Mouse (Mus musculus): ENCODE results near the gene Pamr1.

Gene Pamr1

DNA sequence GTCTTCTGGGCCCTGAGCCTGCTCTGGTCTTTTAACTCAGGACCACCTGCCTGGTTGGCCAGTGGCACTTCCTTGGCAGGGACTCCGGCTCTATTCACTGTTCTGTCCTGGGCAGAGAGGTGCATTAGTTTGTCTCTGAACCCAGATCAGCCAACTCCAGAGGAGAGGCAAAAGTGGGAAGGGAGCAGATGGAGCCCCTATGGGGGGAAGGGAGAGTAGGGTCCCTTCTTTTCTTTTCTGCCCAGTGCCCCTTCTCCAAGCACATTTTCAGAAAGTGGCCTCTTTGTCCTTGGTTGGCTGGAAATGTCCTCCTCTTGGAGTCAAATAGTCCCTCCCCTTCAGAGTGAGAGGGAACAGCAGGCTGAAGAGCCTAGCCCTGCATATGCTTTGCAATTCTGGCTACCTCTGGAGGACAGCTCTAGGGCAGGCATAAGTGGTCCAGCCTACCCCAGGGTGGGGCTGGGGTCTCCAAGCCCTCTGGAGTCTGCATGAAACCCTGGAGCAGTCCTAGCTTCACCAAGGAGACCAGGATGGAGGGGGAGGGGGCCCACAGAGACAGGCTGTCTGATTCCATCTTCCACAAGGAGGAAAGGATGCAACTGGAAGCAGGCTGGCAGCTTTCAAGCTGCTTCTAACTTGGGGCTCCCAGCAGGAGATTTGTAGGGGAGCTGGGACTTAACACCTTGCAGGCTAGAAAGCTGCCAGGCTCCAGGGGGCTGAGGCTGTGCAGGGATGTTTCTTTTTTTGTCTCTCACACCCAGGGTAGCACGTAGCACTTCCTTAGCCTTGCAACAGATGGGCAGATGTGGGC, 49.3 kb downstream of the Pamr1 start:
- DNase-seq: peak; percentile 19 to 45

DNA sequence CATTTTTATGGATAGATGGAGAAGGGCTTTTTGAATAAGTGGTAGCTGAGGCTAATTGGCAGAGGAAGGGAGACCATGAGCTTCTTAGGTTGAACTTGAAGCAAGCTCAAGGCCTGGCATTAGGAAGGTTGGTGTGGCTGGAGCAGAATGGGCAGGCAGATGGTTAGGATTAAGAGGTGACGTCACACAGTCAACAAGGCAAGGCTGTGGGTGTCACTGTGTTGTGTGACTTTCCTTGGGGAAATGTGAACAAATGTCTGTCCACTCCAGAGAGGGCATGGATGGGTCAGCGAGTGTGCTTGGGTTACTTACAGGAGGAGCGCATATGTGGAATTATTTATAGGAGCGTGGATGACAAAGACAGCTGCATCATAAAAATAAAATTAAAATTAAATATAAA, 50.7 kb downstream of the Pamr1 start:
- no peak for DNase-seq

DNA sequence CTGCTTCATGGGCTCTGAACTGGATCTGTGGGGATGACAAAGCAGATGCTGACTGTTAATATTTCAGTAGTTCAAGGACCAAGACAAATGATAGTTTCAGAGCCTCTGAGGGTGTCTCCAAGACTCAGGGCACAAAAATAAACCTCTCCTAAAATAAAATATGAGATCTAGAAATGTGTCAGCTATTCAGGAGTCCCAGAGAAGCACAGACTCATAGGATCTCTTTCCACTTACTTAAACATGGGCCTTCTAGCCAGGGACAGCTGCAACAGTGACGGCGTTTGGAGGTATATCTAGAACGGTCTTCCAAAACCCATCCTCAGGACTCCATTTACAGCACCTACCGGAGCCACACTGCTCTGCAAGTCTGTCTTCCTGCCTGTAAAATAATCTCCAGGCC, 60.7 kb downstream of the Pamr1 start:
- DNase-seq: no peak

DNA sequence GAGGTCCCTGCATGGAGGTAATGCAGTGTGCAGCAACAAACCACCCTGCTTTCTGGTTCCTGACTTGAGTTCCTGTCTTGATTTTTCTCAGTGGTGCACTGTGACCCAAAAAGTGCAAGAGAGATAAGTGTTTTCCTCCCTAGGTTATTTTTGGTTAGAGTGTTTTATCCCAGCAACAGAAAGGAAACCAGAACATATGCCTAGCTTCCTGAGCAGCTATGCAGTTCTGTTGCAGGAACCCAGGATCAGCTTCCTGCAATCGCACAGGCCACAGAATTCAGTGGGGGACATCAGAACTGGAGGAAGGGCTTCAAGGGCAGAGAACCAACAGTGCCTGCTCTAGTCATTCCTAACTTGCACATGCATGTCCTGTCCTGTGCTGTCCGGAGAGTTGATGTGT, 66.8 kb downstream of the Pamr1 start:
- no peak for DNase-seq

DNA sequence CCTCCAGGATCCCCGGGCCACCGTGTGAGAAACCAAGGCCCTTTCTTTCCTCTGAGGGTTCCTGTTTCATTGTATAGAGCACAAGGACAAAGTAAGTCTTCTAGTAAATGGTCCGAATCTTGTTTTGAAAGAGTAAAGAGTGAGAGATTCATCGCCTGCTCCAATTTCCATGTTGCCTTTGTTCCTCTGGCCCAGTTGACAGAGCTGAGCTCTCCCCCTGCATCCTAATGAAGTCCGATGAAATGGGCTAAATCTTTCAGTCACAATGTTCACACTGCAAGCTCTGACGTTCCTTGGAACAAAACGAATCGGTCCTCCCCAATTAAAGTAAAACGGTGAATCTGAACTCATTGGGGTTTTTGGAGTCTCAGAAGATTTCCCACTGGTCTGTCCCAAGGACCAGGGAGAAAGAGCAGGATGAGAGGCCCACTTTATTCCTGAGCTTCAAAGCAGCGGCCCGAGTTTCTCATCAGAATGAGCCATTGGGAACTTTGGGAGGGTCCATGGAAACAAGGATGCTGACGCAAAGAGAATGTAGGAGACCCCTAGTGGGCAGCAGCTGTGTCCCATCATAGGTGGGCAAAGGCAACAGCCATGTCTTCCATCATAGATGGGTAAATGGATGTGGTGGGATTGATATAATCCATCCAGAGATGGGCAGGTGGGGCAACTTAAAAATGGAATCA, 71.1 kb downstream of the Pamr1 start:
- DNase-seq: no peak

DNA sequence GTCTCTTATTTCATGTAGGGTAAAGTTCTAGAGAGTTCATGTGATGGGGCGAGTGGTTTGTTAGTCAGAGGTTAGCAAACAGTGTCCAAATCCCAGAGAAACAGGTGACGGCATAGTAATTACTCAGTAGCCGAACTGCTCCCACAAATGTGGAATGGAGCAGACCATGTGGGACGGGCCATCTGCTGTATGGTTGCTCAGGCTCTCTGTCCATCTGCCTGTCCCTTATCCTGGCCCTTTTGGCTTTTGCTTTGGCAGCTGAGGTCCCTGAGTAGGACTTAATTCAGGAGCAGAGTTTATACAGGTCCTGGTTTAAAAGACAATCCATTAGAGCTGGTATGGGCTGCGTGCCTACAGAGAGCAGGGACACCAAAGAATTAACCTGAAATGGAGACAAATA, 72.4 kb downstream of the Pamr1 start:
- DNase-seq: peak in 1 of 2 experiments; percentile 11

DNA sequence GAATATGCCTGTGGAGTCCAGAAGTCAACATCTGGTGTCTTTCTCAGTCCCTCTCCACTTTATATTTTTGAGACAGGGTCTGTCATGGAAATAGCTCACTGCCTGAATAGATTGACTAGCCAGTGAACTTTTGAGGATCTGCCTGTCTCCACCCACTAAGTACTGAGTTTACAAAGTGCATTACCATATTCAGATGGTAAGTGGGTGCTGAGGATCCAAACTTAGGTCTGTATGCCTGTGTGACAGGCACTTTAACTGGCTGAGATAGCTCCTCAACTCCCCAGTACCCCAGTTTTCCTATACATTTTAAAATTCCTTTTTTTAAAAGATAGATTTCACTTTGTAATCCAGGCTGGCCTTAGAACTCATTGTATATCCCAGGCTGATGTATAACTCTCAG, 73.1 kb downstream of the Pamr1 start:
- no peak for DNase-seq

DNA sequence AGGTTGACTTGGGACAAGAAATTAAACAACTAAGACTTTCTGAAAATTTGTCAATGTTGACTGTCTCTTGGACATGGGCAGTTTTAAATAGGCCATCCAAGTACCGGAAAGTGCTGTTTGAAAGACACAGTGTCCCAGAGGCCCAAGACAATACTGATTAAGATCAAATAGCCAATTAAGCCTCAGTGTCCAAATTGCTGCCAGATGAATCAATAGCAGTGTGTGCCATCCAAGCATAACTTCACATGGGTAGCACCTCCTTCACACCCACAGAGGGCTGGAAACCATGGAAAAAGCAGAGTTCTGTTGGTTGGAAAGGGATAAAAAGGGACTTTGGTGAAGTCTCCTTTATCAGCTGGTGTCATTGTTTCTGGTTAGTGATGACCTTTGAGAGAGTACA, 74.7 kb downstream of the Pamr1 start:
- no peak for DNase-seq

DNA sequence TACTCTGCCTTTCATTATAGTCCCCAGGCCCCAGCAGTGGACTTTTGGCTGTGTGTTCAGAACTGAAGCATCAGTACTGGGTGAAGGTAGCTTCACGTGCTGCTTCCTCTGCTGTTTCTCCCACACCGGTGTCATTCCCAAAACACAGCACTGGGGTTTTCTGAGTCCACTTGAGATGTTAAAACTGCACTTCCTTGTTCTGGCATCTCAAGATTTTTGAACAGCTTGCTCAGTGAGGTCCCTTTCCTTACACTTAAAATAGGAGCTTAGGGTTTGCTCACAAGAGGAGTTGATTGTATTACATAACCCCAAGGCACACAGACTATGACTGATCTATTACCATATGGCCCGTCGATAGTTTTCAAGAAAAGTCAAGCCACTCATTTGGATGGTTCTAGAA, 82.5 kb downstream of the Pamr1 start:
- DNase-seq: no peak

DNA sequence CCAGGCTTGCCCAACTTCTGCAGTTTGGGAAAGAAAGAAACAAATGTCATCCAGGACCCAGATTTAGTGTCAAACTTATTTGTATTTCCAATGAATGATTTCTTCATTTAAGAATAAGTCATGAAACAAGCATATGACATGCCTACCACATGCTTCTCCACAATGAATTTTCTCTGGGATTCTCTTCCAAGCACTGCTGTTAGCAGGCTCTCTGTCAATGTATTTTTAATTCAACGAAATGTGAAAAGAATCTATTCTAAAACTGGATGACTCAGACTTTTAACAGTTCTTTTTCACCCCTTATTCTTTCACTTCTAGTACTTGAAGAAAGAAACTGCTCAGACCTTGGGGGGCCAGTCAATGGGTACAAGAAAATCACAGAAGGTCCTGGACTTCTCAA, 84.2 kb downstream of the Pamr1 start:
- DNase-seq: no peak

DNA sequence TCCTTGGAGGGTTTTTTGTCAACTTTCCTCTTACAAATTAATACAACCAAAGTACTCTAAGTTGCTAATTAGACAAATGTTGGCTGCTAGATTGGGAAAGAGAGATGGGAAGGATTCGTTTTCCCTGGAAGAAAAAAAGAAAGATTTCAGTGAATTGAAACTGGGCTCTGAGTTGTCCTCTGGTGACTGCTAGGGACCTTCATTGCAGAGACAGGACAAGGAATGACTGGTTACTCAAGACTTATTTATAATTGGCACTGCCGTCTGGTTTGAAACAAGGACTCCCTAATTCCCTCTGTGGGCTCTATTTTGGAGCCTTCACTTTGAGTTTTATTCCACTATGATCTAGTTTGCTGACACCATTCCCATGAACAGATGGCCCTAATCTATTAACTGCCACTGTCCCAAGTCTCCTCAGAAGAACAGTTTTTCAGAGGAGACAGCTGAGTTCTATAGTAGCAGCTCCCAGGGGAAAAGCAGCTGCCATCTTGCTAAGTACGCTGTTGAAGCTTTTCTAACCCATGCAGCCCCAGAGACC, 85.8 kb downstream of the Pamr1 start:
- DNase-seq: no peak

DNA sequence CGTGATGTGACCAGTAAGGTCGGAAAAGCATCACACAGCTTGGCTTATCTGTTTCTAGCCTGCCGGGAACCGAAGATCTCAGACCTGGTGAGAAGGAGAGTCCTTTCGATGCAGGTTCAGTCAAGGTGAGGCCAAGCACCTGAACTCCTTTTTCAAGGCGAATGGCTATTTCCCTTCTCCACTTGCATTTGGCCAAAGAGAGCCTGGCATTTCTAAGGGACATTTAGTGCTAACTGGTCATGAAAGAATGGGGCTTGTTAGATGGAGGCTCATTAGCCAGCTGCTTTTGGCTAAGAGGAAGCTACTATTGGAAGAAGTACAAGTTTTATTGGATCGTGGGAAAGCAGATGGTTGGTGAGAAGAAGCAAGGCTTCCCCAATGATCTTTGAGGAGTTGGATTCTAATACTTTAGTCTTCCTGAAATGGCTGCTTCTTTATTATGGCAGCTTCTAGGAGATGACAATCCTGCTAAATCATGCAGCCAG, 86.3 kb downstream of the Pamr1 start:
- no peak for DNase-seq

DNA sequence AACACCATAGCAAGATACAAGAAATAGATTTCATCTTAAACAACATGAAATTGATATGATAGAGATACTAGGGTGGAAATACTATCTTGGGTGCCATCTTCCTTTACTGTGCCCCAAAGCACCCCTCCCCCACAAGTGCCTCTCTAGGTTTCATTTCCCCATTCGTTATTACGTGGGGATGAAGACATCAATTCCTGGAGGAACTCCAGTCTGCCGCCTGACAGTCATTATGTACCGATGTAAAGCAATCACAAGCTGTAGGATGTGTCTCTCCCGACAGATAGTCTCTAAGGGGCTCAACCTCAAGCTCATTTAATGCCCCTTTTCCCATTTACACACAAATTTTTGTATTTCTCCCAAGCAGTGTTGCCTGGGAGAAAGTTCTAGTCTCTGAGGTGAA, 88.3 kb downstream of the Pamr1 start:
- no peak for DNase-seq

DNA sequence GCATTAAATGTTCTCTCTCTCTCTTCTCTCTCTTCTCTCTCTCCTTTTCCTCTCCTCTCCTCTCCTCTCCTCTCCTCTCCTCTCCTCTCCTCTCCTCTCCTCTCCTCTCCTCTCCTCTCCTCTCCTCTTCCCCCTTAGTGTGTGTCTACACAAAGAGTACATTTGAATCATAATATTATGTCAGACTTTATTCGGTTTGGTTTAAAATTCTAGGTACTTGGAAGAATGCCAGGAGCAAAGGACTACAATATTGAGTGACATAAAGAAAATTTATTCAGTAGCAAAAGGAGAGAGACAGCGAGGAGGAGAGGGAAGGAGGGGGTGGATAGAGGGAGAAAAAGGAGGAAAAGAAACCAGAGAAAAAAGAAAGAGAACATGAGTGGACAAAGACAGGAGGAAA, 88.9 kb downstream of the Pamr1 start:
- no peak for DNase-seq

DNA sequence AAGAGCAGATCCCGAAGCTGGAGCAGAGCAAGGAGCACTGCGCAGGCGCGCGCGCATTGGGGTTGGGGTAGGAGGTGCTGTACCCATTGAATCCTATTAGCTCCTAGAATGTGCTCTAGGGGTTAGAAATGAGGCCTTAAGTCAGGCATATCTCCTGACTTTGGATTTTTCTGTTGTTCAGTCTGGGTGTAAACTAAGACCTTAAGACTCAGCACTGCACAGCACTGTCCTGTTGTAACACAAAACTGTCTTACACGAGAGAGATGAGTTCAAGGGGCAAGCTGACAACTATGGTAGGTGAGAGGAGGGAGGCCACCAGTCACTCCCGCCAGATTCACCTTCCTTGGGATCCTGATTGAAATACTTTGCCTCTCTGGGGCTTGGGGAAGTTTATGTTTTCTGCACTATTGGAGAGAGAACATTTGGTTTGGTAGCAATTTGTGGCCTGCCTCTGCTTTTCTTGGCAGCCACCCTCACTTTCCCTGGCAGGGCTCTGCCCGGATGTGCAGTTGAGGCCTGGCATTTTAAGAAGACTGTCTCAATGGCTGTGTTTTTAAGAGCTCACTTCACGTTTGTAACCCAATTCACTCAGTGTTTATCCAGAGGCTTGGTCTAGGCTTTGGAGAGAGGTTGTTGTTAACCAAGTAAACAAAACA, 99.2 kb downstream of the Pamr1 start:
- peak in 1 of 2 experiments; percentile 18 for DNase-seq

DNA sequence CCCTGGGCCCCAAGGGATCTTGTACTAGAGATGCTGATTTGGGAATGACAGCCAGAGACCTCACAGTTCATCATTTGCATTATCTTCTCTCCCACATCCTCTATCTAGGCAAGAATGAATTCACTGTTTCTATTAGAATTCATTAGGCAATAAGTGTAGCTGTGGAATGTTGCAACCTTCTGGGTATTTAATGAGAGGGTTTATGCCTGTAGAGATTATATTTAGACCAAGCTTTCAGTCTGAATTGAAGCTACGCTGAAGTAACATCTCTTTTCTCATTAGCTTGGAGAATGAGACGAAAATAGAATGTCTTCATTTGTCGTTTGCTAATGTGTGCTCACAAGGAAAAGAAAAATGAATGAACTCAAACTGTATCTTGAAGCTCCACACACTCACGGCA, 100.5 kb downstream of the Pamr1 start:
- no peak for DNase-seq

DNA sequence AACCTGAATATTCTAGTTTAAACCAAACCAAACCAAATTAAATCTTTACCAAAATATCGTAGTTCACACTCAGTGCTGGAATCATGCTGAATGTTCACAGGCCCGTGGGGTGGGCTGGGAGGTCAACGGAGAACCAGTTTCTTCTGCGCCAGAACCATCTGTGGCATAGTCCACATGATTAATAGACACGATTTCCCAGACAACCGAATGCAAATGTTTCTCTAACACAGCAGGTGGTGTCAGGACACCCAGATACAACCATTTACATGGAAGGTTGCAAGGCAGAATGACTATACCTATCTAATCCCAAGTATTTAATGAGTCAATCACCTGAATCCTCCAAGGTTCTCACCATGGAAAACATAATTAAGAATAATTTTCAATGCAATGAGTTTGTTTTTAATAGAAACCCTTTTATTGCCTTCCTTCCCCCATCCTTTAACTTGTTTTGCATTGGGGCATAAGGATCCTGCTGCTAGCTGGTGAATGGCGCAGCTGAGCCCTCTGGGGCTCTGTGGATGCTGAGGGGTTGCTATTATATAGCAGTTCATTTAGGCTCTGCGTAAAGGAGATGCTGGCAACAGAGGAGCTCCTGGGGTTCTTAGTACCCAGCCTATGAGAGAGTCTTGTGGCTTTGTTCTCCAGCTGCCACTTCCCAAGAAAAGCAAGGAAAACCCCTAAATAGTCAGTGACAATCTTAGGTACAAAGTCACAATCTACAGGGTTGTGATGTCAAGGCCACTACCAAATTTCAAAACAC, 106.3 kb downstream of the Pamr1 start:
- no peak for DNase-seq

DNA sequence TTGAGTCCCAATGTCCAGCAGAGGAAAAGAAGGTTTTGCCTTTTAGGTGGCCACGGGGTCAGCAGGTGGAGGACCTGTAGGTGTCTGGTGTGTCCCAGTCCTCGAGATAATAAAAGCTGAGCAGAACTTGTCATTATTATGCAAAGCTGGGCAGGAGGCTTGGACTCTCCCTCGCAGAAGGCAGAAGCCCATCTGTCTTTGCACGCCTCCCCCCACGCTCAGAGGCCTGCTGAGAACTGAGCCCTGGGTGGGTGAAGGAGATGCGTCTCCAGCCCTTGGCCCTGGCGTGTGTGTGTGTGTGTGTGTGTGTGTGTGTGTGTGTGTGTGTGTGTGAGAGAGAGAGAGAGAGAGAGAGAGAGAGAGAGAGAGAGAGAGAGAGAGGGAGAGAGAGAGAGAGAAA, 107.9 kb downstream of the Pamr1 start:
- DNase-seq: peak; percentile 53 to 62

DNA sequence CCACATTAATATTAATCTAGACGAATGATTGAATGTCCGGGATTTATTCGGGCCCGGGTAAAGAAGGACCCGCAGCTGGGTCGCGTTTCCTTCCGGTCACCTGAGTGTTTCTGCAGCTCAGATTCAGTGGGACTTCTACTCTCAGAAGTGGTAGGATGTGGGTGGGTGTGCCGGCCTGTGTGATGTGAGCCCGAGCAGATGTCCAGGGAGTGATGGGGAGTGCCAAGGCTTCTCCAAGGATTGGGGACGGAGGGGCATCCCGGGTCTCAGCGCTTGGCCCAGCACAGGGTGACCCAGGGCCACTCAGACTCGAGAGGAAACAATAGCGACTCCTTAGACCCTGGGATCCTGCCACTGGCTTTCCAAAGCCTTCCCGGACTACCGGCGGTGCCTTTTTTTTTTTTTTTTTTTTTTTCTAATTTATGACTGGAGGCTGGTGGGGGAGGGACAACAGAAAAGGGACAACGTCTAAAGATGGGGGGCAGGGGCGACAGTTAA, 108.4 kb downstream of the Pamr1 start, which contains the start of gene Slc1a2:
Slc1a2 (plus strand) TSS at position 497 of the 498 bp plus-strand sequence.
- peak; percentile 61 to 64 for DNase-seq

DNA sequence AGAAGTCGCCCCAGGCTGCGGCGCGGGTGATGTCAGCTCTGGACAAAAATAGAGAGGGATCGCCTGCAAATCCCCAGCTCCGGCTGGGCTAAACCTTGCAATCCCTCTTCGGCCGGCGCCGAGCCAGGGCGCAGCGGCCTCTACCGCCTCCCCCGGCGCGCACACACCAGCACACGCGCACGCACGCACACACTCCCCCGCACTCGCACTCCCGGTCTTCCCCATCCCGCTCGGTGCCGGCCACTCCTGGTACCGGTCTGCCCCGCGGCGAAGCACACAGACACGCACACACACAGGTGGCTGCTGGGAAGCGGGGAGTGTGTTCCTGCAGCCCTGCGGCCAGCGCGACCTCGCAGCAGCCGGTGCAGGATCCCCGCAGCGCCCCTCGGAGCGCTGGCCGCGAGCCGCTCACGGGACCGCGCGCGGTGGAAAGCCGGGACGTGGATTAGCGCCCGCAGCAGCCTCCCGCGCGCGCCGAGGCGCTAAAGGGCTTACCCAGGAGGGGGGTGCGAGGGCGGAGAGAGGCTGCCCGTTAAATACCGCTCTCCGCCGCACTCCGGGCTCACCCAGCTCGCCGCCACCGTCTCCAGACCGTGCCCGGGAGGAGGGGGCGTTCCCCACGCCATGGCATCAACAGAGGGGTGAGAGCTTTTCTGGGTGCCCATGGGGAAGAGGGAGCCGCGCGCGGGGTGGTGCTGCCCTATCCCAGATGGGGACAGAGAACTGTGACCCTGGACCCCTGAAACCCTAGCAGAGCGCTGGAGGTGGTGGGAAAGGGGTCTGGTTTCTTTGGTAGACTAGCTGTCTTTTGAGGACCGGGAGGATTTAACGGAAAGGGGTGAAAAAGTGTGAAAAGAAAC, 109.1 kb downstream of the Pamr1 start:
- DNase-seq: peak; percentile 85 to 88

DNA sequence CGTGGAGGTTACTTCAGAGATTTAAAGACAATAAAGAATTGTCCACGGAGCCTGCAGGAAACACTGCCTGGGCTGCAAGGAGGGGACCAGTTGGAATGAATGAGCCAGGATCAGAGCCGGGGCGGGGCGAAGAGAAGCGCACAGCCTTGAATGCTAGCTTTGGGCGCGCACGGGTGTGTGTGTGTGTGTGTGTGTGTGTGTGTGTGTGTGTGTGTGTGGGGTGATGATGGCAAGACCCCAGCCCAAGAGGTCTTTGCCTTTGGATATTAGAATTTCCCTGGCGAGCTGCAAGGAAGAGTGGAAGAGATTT, 109.7 kb downstream of the Pamr1 start:
- peak in 1 of 2 experiments; percentile 75 for DNase-seq

DNA sequence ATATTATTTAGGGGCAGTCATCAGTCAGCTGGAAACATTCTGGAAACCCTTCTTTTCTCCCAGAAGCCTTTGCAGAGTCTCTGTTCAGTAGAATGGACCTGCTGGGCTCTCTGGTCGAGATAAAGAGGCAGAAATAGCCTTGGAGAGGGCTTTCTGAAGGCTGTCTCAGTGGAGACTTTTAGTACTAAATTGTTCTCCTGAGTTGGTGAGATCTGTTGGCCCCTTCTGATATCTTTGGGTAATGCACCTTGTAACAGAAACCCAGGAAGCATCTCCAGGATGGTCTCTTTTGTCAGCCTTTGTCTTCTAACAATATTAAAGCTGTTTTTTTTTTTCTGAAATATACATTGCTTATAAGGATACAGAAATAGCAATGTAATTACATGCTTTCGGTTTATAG, 111.2 kb downstream of the Pamr1 start:
- no peak for DNase-seq

Data from cerebellum, postnatal 25 days (tissue).